Mouse (Mus musculus) intestine, embryonic 14.5 days (tissue): ENCODE measurements at regions not wholly inside any gene's neighbourhood (a gene's known extent, or its start where the extent isn't known, plus 50 kb on each side); places are given as distances from the start of the nearest gene placed in this dataset.

Experiments
- ATAC-seq: fragments of 200-750 bp; cut with Nextera tagmentation; replicated peaks from 2 replicates; pipeline ENCODE4 v1.8.0; 2017; ENCODE audit warnings: low read depth, moderate number of reproducible peaks, moderate TSS enrichment, moderate library complexity; ENCODE audit not compliant: low FRiP score, low TSS enrichment
- DNase-seq: peaks from one replicate; pipeline ENCODE4 v3.0.0-alpha.2; 2018; ENCODE audit warnings: low spot score
- H3K27ac ChIP-seq: fragments of 300-500 bp; sonication (generic); 2 replicates; pipeline ENCODE4 v1.5.1; 2014; ENCODE audit warnings: low read depth, mild to moderate bottlenecking, control low read depth
- H3K27me3 ChIP-seq: fragments of 300-500 bp; sonication (generic); replicated peaks from 2 replicates; pipeline ENCODE4 v1.6.1; 2014; ENCODE audit warnings: low read length, control low read depth; ENCODE audit not compliant: control insufficient read depth, insufficient read depth
- H3K36me3 ChIP-seq: fragments of 300-500 bp; sonication (generic); 2 replicates; pipeline ENCODE4 v1.6.1; 2014; ENCODE audit warnings: low read length, control low read depth; ENCODE audit not compliant: control insufficient read depth, insufficient read depth
- H3K4me1 ChIP-seq: fragments of 300-500 bp; sonication (generic); replicated peaks from 2 replicates; pipeline ENCODE4 v1.6.1; 2014; ENCODE audit warnings: low read length, control low read depth, mixed read lengths; ENCODE audit not compliant: control insufficient read depth, insufficient read depth
- H3K4me2 ChIP-seq: fragments of 300-500 bp; sonication (generic); 2 replicates; pipeline ENCODE4 v1.6.1; 2014; ENCODE audit warnings: low read length
- H3K4me3 ChIP-seq: fragments of 300-500 bp; sonication (generic); 2 replicates; pipeline ENCODE4 v1.5.1; 2014; ENCODE audit warnings: low read depth, low read length, control low read depth, mixed read lengths
- H3K9ac ChIP-seq: fragments of 300-500 bp; sonication (generic); 2 replicates; pipeline ENCODE4 v1.6.1; 2014; ENCODE audit warnings: mild to moderate bottlenecking, low read length
- H3K9me3 ChIP-seq: fragments of 300-500 bp; sonication (generic); 2 replicates; pipeline ENCODE4 v1.6.1; 2016; ENCODE audit warnings: low read length, control low read depth; ENCODE audit not compliant: control insufficient read depth
- WGBS: fragments of 180-500 bp; shearing (Covaris S2); extraction: QIAGEN DNeasy Blood & Tissue Kit; methylation state at CpG from one replicate; pipeline ENCODE4 v1.1.7; 2014; 5-methylcytosine and 5-hydroxymethylcytosine counted together

- Histone ChIP-seq H3K36me3 (no peaks in the 10 kb centered on the region), H3K4me1 (no peaks in the 10 kb centered on the region), H3K9me3 (no peaks in the 10 kb centered on the region), H3K4me3 (no peak overlapping the region), H3K27me3 (no peaks in the 10 kb centered on the region), H3K9ac (no peak overlapping the region), H3K4me2 (no peak overlapping the region), H3K27ac (no peak overlapping the region)
- WGBS, result 22% methylated on average over 1 of the region's 1 CpGs
- ATAC-seq (no peak), DNase-seq (no peak)
These were observed 1344.4 kb downstream of the Mat2b start for GRCm38 (mm10) chr11:39350616-39351015.
